Mouse (Mus musculus) liver (tissue): ENCODE results near the gene Scml4.

Source experiments
- DNase-seq: peaks from one replicate; pipeline ENCODE4 v3.0.0-alpha.2; 2020; ENCODE audit warnings: mixed read lengths

The Scml4 gene

GRCm38 (mm10) chr10:42860159-42860911 is at the start of gene Scml4:
Gene Scml4, plus strand, starts transcription at chr10:42860370.
- no peak for DNase-seq

- DNase-seq, result no peak
These were observed 34.2 kb upstream of the Scml4 start for GRCm38 (mm10) chr10:42825923-42826322.

DNA sequence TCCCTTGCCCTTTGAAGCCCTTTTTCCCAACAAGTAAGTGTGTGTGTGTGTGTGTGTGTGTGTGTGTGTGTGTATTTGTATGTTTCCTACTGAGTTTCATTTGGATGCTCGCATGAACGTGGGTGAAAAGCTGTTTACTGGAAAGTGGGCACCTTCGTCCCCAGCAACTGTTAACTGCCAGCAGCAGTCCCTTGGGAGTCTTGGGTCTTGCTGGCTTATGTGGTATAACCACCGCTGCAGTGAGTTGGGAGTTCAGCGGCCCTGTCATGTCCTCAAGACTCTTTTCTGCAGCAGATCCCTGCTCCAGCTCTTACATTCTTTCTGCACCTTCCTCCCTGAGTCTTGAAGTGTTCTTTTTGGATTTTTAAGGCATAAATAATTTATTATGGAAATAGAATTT is 33.0 kb upstream of the Scml4 start:
- no peak for DNase-seq

GRCm38 (mm10) chr10:42830007-42830406 is 30.2 kb upstream of the Scml4 start:
- no peak for DNase-seq

DNA sequence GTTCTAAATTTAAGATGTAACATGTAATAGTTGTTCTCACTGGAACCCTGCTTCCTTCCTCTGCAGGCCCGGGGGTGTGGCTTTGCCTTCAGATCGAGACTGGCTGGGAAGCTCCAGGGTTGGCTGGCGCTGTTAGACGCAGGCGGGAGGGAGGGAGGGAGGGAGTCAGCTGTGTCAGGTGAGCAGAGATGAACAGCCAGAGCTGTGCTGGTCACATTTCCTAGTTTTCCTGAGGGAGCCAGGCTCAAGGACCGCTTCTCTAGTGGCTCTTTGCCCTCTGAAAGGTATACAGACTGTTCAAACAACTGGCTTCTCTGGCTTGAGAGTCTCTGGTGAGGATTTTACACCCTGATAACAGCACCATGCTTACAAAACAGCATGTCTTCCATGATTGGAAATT is 29.8 kb upstream of the Scml4 start:
- DNase-seq, result peak; percentile 21

- no peak for DNase-seq
These were observed 27.5 kb upstream of the Scml4 start for GRCm38 (mm10) chr10:42832677-42833076.

DNA sequence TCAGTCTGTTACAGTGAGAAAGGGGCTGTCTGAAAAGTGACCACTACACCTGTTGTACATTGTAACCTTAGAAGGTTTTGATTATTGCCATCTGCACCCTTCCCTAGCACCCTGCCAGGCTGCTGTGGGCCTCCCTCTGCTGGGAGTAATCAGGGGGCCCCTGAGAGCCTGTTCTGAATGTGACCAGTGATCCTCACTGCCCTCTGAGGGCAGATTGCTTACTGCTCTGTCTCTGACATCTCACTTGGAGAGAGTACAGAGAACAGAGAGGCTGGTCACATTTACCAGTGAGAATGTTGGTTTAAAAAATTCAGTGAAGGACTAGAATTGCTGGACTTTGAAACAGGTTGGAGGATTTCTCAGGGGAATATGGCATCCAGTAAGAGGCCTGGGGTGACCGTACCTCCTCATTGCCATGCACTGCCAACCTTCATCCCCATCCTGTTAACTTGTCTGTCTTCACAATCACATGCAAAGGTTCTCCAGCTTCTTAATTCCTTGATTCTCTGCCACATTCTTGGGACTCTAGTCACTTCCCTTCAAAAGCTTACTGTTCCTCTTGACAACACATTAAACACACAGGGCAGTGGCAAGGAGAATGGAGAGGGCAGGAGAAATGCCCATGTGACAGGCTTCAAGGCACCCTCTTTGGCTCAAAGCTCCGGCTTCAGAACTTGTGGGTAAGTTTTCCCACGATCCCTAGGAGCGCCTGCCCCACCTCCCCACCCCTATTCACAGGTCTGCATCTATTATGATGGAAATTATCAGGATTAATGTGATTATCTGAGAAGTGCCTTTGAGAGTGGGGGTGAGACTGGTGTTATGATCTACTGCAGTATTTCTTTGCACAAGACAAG is 26.1 kb upstream of the Scml4 start:
- DNase-seq, result no peak

GRCm38 (mm10) chr10:42838106-42838505 is 22.1 kb upstream of the Scml4 start:
- DNase-seq, result no peak

- DNase-seq, result no peak
These were observed 21.4 kb upstream of the Scml4 start for GRCm38 (mm10) chr10:42838736-42839135.

DNA sequence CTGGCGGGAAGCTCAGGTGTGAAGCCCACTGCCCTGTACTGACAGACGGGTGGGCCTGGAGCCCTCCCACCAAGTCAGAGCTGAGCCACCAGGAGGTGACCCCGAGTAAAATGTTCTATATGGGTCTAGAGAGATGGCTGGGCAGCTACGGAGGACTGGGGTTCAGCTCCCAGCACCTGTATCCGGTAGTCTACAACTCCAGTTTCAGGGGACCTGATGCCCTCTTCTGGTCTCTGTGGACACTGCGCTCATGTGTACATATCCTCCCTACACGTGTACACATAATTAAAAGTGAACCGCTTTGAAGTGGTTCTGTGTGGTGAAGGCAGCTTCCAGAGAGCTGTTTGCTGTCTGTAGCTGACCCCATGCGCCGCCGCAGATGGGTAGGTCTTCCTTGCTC is 20.1 kb upstream of the Scml4 start:
- DNase-seq, result no peak

- DNase-seq, result peak; percentile 43
These were observed 18.5 kb upstream of the Scml4 start for GRCm38 (mm10) chr10:42841531-42842195.

- DNase-seq, result peak; percentile 69
These were observed 17.8 kb upstream of the Scml4 start for GRCm38 (mm10) chr10:42842358-42842757.

DNA sequence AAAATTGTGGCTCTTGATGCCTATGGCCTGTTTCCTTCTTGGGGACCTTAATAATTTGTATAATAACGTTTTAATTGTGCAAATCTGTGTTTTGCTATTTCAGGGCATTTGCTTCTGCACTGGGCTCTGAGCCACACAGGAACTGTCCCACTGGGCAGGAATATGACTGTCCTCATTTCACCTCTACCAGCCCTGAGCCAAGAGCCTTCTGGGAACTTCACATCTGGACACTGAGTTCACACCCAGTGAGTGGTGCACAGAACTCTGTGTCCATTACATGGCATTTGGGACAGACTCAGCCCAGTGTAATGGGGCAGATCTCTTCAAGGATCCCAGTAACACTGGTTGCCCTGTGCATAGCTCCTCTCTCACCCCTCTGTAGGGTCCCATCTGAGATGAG is 16.8 kb upstream of the Scml4 start:
- no peak for DNase-seq

DNA sequence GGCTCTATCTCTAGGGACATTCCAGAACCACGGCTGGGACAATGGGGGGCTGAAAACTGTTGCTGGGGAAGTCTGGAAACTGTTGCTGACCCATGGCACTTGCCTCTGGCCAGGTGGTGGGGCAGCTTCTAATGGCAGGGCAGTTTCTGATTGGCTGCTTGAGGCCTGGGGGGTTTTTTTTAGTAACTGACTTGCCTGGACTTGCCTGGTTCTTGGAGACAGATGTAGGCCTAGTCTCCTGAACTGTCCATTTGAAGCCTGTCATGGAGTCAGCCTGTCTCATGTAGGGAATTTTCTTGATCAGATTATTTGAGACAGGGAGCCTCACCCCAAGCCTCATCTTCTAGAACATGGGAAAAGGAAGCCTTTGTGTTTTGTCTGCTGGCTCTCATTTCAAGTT is 14.7 kb upstream of the Scml4 start:
- DNase-seq, result no peak

GRCm38 (mm10) chr10:42848179-42849080 is 11.7 kb upstream of the Scml4 start:
- DNase-seq, result no peak

DNA sequence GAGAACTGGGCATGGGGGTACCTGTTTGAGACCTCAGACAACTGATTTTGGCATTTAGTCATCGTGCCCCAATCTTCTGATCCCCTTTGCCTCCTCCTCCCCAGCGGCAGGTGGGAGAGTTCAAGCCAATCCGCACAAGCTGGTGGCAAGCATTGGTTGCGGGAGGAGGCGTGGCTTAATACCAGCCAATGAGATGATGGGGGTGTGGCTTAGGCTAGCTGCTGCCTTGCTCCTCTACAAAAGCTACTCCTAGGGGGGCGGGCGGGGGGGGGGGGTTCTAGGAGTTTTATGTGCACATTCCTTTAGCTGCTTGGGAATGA is 11.1 kb upstream of the Scml4 start:
- DNase-seq, result no peak

GRCm38 (mm10) chr10:42854838-42855237 is 5.3 kb upstream of the Scml4 start:
- no peak for DNase-seq

GRCm38 (mm10) chr10:42855250-42855649 is 4.9 kb upstream of the Scml4 start:
- peak; percentile 18 for DNase-seq

GRCm38 (mm10) chr10:42856574-42856973 is 3.6 kb upstream of the Scml4 start:
- DNase-seq, result no peak

- DNase-seq, result no peak
These were observed 3.1 kb upstream of the Scml4 start for GRCm38 (mm10) chr10:42857021-42857420.

DNA sequence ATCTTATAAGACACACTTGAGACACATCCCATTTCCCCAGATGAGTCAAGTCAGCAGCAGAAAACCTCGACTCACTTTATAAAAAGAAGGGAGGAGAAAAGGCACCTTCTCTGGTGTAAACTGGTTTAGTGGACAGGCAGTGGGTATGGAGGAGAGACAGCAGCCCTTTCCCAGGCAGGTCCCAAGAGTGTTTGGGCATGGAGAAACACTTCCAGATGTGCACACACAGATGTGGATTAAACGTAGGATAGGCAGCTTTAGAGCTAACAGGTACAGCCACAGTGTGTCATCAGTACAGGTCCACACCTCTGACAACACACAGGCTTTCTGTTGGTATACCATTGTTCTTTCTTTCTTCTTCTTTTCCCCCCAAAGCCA is 400 bp upstream of the Scml4 start:
- no peak for DNase-seq

DNA sequence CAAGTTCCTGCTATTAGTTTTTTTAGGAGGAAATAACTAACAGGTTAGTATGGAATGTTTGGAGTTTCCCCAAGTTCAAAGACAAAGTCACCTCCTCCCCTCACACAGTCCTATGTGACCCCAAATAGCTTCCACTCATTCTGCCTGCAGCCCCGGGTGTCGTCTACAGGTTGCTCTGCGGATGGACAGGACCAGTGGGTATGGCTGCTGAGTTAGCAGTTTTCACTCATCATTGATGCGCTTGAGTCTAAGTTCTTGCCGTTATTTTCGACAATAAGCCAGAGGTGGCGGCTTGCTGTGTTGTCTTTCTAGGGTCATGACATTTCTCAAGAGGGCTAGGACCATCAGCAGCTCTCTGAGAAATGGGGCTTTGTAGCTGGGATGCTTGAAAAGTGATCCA is 1.3 kb downstream of the Scml4 start:
- no peak for DNase-seq
